Mouse (Mus musculus) embryo, embryonic 9.5 days (tissue): Measurements from ENCODE around the gene Tmem132e.

ENCODE experiments used
- DNase-seq: peaks from one replicate; pipeline ENCODE4 v3.0.0-alpha.2; 2017; ENCODE audit errors: extremely low spot score

Tmem132e gene

DNA sequence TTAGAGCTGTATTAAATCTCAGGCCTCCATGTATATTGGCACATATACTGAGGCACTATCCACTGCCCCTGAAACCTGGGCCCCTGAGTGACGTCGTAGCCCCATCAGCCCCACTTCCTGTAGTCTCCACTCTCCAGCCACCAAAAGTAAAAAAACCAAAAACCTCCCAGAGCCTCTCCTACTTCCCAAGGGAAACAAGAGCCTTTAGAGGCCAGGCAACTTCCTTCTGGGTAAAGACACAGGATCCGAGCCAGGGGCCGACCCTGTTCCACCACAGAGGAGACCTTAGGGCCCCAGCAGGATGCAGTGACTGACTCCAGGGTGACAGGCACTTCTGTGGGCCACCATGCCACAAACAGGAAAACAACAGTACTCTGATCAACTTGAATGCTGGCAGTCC lies 40.1 kb downstream of the Tmem132e start:
- no peak for DNase-seq

GRCm38 (mm10) chr11:82434091-82434831 lies 45.6 kb downstream of the Tmem132e start:
- DNase-seq, result no peak

DNA sequence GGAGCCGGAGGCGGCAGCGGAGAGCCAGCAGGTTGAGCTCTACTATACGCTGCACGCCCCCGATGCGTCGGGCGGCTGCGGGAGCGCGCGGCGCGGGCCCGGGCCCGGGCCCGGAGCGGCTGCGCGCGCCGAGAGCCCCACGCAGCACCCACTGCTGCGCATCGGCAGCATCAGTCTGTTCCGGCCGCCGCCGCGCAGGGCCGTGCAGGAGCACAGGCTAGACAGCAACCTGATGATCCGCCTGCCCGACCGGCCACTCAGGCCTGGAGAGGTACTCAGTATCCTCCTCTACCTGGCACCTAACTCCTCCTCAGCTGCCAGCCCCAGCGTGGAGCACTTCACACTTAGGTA lies 46.1 kb downstream of the Tmem132e start:
- no peak for DNase-seq

DNA sequence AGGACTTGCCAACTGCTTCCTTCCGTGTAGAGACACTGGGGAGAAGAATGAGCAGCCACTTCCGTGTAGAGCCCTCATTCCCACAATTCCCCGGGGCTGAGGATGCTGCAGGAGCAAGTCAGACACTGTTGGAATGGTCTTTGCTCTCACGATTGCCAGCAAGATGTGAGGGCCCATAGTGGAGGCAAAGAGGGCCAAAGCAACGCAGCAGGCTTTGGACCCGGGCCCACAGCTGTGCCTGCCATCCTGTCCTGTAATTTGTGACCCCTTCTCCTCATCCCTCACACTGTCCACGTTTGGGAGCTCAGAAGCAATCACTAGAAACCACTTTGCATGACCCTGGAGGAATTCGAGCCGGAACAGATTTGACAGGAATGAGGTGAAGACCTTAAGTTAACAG lies 59.8 kb downstream of the Tmem132e start:
- no peak for DNase-seq

DNA sequence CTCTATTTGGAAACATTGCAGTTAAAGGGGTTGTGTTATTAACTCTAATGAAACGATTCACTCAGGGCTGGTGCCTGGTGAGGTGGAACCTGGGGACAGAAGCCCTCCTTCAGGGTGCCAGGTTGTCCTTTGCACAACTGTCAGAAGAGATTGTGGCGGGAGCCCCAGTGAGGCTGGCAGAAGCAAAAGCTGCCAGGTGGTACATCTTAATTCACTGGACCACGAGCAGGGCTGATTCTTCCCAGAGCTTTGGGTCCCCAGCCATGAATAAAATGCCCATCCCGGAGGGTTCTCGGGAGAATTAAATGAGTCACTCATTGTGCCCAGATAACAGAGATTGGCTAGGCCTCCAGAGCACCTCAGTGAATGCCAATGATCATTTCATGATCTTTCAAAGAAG lies 63.8 kb downstream of the Tmem132e start:
- no peak for DNase-seq

GRCm38 (mm10) chr11:82453230-82453629 lies 64.5 kb downstream of the Tmem132e start:
- no peak for DNase-seq

GRCm38 (mm10) chr11:82461326-82461725 lies 72.6 kb downstream of the Tmem132e start:
- DNase-seq, result no peak

- no peak for DNase-seq
These were observed 76.8 kb downstream of the Tmem132e start for GRCm38 (mm10) chr11:82465536-82465935.

DNA sequence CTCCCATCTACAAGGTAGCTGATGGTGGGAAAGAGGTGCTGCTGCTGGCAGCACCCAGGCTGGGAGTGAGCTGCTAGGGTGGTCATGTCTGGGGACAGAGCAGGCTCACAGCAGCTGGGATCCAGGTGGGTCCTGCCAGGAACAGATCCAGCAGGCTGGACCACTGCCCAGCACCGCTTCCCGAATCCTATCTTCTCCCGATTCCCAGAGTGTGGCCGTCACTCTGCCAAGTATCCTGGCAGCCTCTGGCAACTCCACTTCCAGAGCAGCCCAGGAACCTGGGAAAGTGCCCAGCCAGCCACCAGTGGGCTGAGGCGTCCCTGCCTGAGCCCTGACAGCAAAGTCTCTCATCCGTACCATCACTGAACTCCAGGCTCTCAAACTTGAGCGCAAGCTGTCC lies 78.5 kb downstream of the Tmem132e start:
- no peak for DNase-seq

GRCm38 (mm10) chr11:82471076-82471475 lies 82.4 kb downstream of the Tmem132e start:
- no peak for DNase-seq

- DNase-seq, result no peak
These were observed 84.5 kb downstream of the Tmem132e start for GRCm38 (mm10) chr11:82473137-82473621.

- DNase-seq, result no peak
These were observed 87.4 kb downstream of the Tmem132e start for GRCm38 (mm10) chr11:82476092-82476491.

- no peak for DNase-seq
These were observed 88.7 kb downstream of the Tmem132e start for GRCm38 (mm10) chr11:82477412-82477811.

DNA sequence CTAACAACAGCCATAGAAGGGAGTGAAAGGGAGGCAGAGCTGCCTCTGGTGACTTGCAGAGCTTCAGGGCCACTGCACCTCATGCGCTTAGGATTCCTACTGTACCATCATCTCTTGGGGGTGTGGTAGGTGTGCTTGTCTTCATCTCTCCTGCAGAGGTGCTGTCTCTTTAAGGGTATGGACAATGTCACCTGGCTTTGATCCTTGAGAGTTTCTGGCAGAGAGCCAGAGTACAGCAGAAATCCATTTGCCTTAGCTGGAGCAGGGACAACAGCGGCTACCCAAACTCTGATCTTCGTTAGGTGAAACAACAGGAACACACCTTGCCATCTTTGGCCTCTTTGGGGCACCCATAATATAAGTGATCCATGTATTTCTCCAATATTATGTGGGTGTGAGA lies 92.2 kb downstream of the Tmem132e start:
- DNase-seq, result no peak

DNA sequence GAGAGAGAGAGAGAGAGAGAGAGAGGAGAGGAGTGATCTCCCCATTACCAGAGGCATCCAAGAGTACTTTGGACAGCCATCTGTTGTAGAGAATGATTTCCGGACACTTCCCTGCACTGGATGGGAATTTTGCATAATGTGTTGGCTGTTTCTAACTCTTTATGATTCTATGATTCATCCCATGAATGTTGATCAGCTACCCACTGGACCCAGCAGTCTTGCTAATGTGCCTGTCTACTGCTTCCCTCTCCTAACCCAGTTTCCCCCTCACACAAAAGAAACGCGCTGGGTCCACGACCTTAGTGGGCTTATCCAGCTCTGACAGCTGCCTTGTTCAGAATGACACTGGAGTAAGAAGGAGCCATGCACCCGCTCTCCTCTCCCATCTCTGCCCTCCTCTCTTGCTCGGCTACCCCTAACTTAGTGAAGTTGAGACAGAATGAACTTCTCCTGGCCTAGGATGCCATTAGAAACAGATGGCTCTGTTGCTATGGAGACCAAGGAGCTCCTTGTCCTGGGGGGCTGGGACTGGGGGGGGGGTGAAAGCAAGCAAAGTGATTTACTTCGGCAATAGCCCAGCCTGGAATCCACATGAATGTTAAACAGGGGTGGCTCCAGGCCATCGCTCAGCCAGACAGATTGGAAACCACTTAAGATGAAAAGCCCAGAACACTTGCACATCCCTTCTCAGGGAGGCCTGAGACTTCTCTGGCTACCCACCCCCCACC lies 98.8 kb downstream of the Tmem132e start:
- peak; percentile 48 for DNase-seq

DNA sequence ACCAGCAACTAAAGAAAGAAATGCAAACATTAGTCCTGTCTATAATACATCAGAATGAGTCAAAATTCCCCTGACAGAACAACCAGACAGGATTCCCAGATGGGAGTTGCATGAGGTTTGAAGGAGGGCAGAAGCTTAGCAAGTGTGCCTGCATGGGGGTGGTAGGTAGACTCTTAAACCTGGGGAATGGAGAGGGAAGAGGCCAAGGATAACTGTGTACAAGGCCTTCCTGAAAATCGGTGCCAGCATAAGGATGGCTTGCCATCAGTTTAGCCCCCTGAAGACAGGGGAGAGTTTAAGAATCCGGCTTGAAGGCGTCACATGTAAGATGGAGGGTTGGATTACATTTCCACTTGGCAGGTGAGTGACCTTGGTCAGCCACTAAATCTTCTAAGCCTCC lies 102.2 kb downstream of the Tmem132e start:
- DNase-seq, result no peak
